Mouse (Mus musculus): ENCODE data around the gene Ddost. TPM values are rescaled to one million over a fixed set of nuclear protein-coding genes. Genes with fewer than 3 reads are reported as not detected.
A peak's percentile ranks its signal among the peaks of the same experiment; 100 is the strongest.

The Ddost gene
- polyA plus RNA-seq, 1 experiment from 2014 or later, result 396 TPM

GRCm38 (mm10) chr4:138292028-138292427 is 12.5 kb upstream of the Ddost start:
- H3K4me1 ChIP-seq, result no peaks in the 10 kb centered on the region
- H3K27me3 ChIP-seq (replicated peaks), result no peaks in the 10 kb centered on the region
- no peak overlapping the region for H3K9ac ChIP-seq
- no peak overlapping the region for H3K4me2 ChIP-seq
- H3K9me3 ChIP-seq, result no peaks in the 10 kb centered on the region
- H3K4me3 ChIP-seq (replicated peaks), result no peak overlapping the region
- H3K36me3 ChIP-seq, result no peaks in the 10 kb centered on the region
- ATAC-seq (ENCODE audit: insufficient read depth, low FRiP score, low read depth), result no peak
- no peak overlapping the region for H3K27ac ChIP-seq
- 81% methylated on average over 13 of the region's 13 CpGs for WGBS

- peak; percentile 35; the same call in 1 of the 2 replicates for ATAC-seq (ENCODE audit: insufficient read depth, low FRiP score, low read depth)
- 56% methylated on average over 18 of the region's 18 CpGs for WGBS
- no peaks in the 10 kb centered on the region for H3K9me3 ChIP-seq
Measured at GRCm38 (mm10) chr4:138293261-138293948, 11.1 kb upstream of the Ddost start.

GRCm38 (mm10) chr4:138293949-138294550 is 10.5 kb upstream of the Ddost start:
- no peaks in the 10 kb centered on the region for H3K36me3 ChIP-seq
- no peak for ATAC-seq (ENCODE audit: insufficient read depth, low FRiP score, low read depth)
- H3K4me3 ChIP-seq (replicated peaks), result no peak overlapping the region
- H3K27ac ChIP-seq, result no peak overlapping the region
- H3K4me2 ChIP-seq, result no peak overlapping the region
- no peaks in the 10 kb centered on the region for H3K9me3 ChIP-seq
- H3K4me1 ChIP-seq, result no peaks in the 10 kb centered on the region
- 66% methylated on average over 11 of the region's 14 CpGs for WGBS
- no peak overlapping the region for H3K9ac ChIP-seq
- no peaks in the 10 kb centered on the region for H3K27me3 ChIP-seq (replicated peaks)

More at GRCm38 (mm10) chr4:138293261-138293948, 11.1 kb upstream of the Ddost start:
- no peaks in the 10 kb centered on the region for H3K27me3 ChIP-seq (replicated peaks)
- H3K4me3 ChIP-seq (replicated peaks), result no peak overlapping the region
- no peaks in the 10 kb centered on the region for H3K36me3 ChIP-seq
- H3K27ac ChIP-seq, result no peak overlapping the region
- no peak overlapping the region for H3K9ac ChIP-seq
- H3K4me2 ChIP-seq, result no peak overlapping the region
- H3K4me1 ChIP-seq, result no peaks in the 10 kb centered on the region

- no peaks in the 10 kb centered on the region for H3K36me3 ChIP-seq
- H3K27me3 ChIP-seq (replicated peaks), result no peaks in the 10 kb centered on the region
- no peak overlapping the region for H3K9ac ChIP-seq
- no peak overlapping the region for H3K4me3 ChIP-seq (replicated peaks)
- H3K4me1 ChIP-seq, result peaks cover 16% of the 10 kb centered on the region
- WGBS, result 84% methylated on average over 10 of the region's 10 CpGs
- no peak overlapping the region for H3K4me2 ChIP-seq
- ATAC-seq (ENCODE audit: insufficient read depth, low FRiP score, low read depth), result no peak
- H3K9me3 ChIP-seq, result no peaks in the 10 kb centered on the region
- no peak overlapping the region for H3K27ac ChIP-seq
Measured at GRCm38 (mm10) chr4:138301271-138301780, 3.2 kb upstream of the Ddost start.

GRCm38 (mm10) chr4:138303011-138303410 is 1.5 kb upstream of the Ddost start:
- no peak for ATAC-seq (ENCODE audit: insufficient read depth, low FRiP score, low read depth)
- peaks cover 21% of the 10 kb centered on the region for H3K4me1 ChIP-seq
- no peak overlapping the region for H3K4me2 ChIP-seq
- no peak overlapping the region for H3K9ac ChIP-seq
- no peaks in the 10 kb centered on the region for H3K9me3 ChIP-seq
- no peak overlapping the region for H3K4me3 ChIP-seq (replicated peaks)
- H3K27ac ChIP-seq, result no peak overlapping the region
- no peaks in the 10 kb centered on the region for H3K36me3 ChIP-seq
- H3K27me3 ChIP-seq (replicated peaks), result no peaks in the 10 kb centered on the region
- WGBS, result 92% methylated on average over 3 of the region's 3 CpGs

- no peak for ATAC-seq (ENCODE audit: insufficient read depth, low FRiP score, low read depth)
- Histone ChIP-seq H3K9me3 (no peaks in the 10 kb centered on the region), H3K27me3 (replicated peaks) (no peaks in the 10 kb centered on the region), H3K36me3 (no peaks in the 10 kb centered on the region), H3K27ac (peak overlapping the region; percentile 80), H3K4me1 (peaks cover 21% of the 10 kb centered on the region), H3K4me3 (replicated peaks) (peak overlapping the region; percentile 97), H3K9ac (peak overlapping the region; percentile 73), H3K4me2 (peak overlapping the region; percentile 77)
- 10% methylated on average over 18 of the region's 18 CpGs for WGBS
Measured at GRCm38 (mm10) chr4:138303742-138304141, 788 bp upstream of the Ddost start.

GRCm38 (mm10) chr4:138307025-138307424 is 2.5 kb downstream of the Ddost start:
- Histone ChIP-seq H3K27me3 (replicated peaks) (no peaks in the 10 kb centered on the region), H3K36me3 (peaks cover 26% of the 10 kb centered on the region), H3K4me3 (replicated peaks) (no peak overlapping the region), H3K27ac (no peak overlapping the region), H3K9me3 (no peaks in the 10 kb centered on the region), H3K4me1 (peaks cover 21% of the 10 kb centered on the region), H3K9ac (no peak overlapping the region), H3K4me2 (no peak overlapping the region)
- ATAC-seq (ENCODE audit: insufficient read depth, low FRiP score, low read depth), result no peak
- 88% methylated on average over 3 of the region's 3 CpGs for WGBS

GRCm38 (mm10) chr4:138307739-138308138 is 3.2 kb downstream of the Ddost start:
- WGBS, result 85% methylated on average over 12 of the region's 12 CpGs
- Histone ChIP-seq H3K9me3 (no peaks in the 10 kb centered on the region), H3K4me3 (replicated peaks) (no peak overlapping the region), H3K9ac (no peak overlapping the region), H3K4me2 (no peak overlapping the region), H3K4me1 (peaks cover 21% of the 10 kb centered on the region), H3K36me3 (peaks cover 31% of the 10 kb centered on the region), H3K27ac (no peak overlapping the region), H3K27me3 (replicated peaks) (no peaks in the 10 kb centered on the region)
- ATAC-seq (ENCODE audit: insufficient read depth, low FRiP score, low read depth), result no peak

GRCm38 (mm10) chr4:138310311-138310910 is 5.9 kb downstream of the Ddost start:
- Histone ChIP-seq H3K4me3 (replicated peaks) (no peak overlapping the region), H3K4me1 (peaks cover 11% of the 10 kb centered on the region), H3K27me3 (replicated peaks) (no peaks in the 10 kb centered on the region), H3K9me3 (no peaks in the 10 kb centered on the region), H3K4me2 (no peak overlapping the region), H3K36me3 (peaks cover 44% of the 10 kb centered on the region), H3K9ac (no peak overlapping the region), H3K27ac (no peak overlapping the region)
- no peak for ATAC-seq (ENCODE audit: insufficient read depth, low FRiP score, low read depth)
- 96% methylated on average over 19 of the region's 19 CpGs for WGBS

GRCm38 (mm10) chr4:138311595-138311994 is 7.1 kb downstream of the Ddost start:
- peaks cover 44% of the 10 kb centered on the region for H3K36me3 ChIP-seq
- no peak overlapping the region for H3K4me3 ChIP-seq (replicated peaks)
- H3K4me1 ChIP-seq, result peaks cover 5% of the 10 kb centered on the region; the same call in 1 of the 2 replicates
- no peaks in the 10 kb centered on the region for H3K9me3 ChIP-seq
- peak; percentile 42; the same call in 1 of the 2 replicates for ATAC-seq (ENCODE audit: insufficient read depth, low FRiP score, low read depth)
- no peak overlapping the region for H3K9ac ChIP-seq
- H3K27ac ChIP-seq, result no peak overlapping the region
- no peaks in the 10 kb centered on the region for H3K27me3 ChIP-seq (replicated peaks)
- WGBS, result 47% methylated on average over 8 of the region's 8 CpGs
- no peak overlapping the region for H3K4me2 ChIP-seq

GRCm38 (mm10) chr4:138312105-138312504 is 7.6 kb downstream of the Ddost start:
- no peaks in the 10 kb centered on the region for H3K9me3 ChIP-seq
- 93% methylated on average over 3 of the region's 3 CpGs for WGBS
- no peak overlapping the region for H3K27ac ChIP-seq
- H3K4me2 ChIP-seq, result no peak overlapping the region
- no peak overlapping the region for H3K4me3 ChIP-seq (replicated peaks)
- H3K9ac ChIP-seq, result no peak overlapping the region
- H3K36me3 ChIP-seq, result peaks cover 44% of the 10 kb centered on the region
- peaks cover 4% of the 10 kb centered on the region; the same call in 1 of the 2 replicates for H3K4me1 ChIP-seq
- no peak for ATAC-seq (ENCODE audit: insufficient read depth, low FRiP score, low read depth)
- no peaks in the 10 kb centered on the region for H3K27me3 ChIP-seq (replicated peaks)

- Histone ChIP-seq H3K9me3 (no peaks in the 10 kb centered on the region), H3K4me2 (no peak overlapping the region), H3K27ac (no peak overlapping the region), H3K27me3 (replicated peaks) (no peaks in the 10 kb centered on the region), H3K9ac (no peak overlapping the region), H3K4me3 (replicated peaks) (no peak overlapping the region), H3K36me3 (peaks cover 44% of the 10 kb centered on the region), H3K4me1 (no peaks in the 10 kb centered on the region)
- WGBS, result 87% methylated on average over 11 of the region's 11 CpGs
- ATAC-seq (ENCODE audit: insufficient read depth, low FRiP score, low read depth), result no peak
Measured at GRCm38 (mm10) chr4:138313021-138313420, 8.5 kb downstream of the Ddost start.
